Mouse (Mus musculus) right cerebral cortex, postnatal 36 days (tissue): Measurements from ENCODE around the gene Pnkd.
"Not testable (repeated sequence)": the region's sequence is repeated elsewhere in the genome, so short reads cannot be mapped to it uniquely, and the experiment has no call there.

Source experiments
- DNase-seq, 2 experiments: peaks; one replicate each; pipeline ENCODE4 v3.0.0; 2022; ENCODE audit warnings: low spot score in 2 of 2, mixed read lengths in 1 of 2

Gene Pnkd

DNA sequence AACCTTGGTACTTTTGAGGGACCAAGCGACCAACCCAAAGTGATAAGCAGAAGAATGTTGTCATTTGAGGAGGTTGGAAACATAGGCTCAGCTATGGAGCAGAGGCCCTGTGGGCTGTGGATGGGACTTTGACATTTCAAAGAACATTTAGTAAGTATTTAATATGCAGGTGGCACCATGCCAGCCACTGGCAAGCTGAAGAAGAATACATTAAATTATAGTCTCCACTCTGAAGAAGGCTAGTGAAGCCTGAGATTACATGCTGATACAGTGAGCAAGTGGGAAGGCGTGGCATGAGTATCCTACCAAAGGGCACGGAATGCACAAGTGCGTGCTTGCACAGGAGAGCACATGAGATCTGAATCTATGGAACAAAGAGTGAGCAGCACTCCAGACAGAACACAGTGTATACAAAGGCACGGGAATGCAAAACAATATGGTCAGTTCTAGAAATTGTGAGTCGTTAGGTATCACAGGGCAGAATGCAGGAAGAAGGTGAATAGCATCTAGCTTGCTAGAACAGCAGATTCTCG, 45.2 kb downstream of the Pnkd start:
- DNase-seq, result no peak

DNA sequence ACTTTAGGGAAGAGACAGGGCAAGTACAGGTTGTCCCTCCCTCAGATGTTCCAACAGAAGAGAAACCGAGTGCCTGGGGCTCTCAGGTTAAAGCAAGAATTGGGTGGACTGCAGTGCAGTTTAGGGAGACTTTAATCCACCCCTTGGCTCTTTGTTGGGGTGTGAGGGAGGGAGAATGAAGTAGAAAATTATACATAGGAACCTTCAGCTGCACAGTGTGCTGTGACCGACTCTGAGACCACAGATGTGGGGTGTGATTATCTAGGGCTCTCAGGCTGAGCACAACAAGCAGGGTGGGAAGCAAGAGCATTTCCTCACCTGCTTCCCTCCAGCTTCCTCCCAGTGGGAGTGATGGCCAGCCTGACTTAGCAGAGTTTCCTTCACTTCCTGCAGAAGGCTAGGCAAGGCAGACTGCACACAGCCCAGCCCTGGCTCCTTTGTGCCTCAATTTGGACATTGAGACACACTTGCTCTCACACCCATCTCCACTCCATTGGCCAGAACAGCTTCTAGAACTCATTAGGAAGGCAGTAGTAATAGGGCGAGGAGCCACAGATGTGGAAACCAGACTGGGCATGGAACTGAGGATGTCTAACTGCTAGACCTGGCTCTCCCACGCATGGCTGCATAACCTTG, 46.4 kb downstream of the Pnkd start:
- no peak for DNase-seq

DNA sequence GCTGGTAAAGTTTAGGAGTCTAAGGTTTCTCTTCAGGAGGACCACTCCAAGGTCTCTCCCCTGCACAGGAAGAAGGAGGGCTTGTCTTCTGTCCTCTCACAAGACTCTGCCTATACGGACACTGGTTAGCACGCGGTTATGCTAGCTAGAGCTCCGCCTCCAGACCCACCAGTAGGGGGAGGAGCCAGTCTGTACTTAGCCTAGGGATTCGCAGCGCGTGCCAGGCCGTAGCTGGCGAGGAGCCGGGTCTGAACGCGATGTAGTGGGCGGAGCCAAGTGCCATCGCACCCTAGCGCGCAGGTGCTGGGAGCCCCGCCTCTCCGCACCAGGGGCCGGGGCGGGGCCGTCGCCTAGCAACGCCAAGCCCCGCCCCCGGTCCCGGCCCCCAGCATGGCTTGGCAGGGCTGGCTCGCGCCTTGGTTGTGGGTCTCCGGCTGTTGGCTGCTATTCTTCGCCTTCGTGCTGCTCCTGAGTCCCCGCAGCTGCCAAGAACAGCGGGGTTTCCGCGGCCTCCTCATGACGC, 47.6 kb downstream of the Pnkd start:
- peak; percentile 95 to 96 for DNase-seq

DNA sequence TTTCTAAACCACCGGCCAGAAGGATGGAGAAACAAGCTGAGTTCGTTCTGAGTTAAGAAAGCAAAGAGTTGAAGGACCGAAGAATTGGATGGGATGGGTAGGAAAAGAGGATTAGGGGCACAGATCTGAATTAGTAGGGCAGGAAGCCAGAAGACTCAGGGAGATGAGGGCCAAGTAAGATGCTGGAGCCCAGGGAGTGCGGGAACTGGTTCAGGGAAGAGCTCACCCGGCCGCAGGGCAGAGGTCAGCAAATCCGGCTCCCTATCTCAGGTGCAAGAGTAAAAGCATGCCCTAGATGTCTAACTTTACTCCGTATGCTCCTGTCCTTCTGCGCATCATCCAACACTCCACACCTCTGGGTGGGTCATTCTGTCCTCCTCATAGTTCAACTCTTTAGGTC, 48.2 kb downstream of the Pnkd start:
- DNase-seq, result no peak

DNA sequence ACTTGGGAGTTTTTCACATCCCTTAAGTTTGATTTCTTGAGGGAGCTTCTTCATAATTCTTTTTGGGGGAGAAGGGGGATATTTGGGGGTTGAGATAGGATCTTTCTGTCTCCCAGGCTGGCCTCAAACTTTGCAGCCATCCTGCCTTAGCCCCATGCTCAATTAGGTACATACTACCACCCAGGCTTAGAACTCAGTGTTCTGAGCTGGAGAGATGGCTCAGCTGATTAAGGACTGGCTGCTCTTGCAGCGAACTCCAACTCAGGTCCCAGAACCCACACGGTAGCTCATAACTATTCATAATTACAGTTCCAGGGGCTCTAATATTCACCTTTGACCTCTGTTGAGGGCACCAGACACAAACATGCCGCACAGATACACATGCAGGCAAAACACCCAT, 49.9 kb downstream of the Pnkd start:
- no peak for DNase-seq

GRCm38 (mm10) chr1:74335033-74335432, 50.3 kb downstream of the Pnkd start:
- DNase-seq, result no peak

DNA sequence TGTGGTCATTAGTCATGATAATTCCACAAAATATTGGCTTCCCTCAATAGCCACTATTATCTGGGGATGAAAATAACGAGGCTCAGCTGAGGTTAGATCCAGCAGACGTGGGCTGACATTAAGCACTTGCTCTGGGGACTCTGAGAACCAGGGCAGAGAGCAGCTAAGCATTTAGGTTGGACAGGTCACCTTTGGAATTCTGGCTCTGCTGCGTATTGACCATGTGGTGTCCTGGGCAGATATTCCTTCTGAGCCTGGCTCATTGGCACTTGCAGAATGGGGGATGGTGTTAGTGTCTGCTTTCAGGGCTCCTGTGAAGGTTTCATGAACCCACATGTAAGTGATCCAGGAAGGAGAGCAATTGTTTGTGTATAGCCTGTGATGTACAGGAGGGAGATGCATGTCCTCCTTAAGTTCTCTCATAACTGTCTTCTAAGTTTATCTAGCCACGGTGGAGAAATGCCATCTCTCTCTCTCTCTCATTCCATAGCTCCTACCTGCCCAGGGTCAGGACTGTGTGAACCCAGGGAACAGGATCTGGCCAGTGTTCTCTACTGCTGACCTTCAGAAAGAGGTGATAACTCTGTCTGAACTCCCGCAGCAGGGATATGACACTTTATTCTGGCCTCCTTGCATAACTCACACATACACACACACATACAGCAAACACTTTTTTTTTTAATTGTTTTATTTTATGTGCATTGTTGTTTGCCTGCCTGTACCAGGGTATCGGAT, 50.9 kb downstream of the Pnkd start:
- no peak for DNase-seq

DNA sequence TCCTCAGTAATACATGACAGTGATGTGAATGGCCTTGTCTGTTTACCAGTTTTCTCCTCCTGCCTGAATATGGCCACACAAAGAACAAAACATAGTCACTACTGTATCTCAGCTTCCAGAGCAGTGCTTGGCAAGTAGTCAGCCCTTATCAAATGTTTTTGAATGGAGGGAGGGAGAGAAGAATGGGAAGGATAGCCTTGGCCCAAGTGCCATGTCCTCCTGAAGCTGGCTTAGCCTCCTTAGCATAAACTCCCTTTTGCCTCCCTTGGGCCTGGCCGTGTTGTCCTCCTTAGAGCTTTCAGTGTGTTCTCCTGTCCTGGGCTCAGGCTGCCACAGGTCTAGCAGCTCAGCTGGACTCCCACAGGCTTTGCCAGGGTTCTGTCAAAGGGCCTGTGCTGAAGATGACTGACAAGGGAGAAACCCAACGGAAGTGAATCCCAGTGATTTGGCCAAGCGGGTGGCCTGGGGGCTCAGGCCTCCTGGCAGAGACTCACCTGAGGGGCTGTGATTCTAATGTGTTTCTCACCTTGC, 52.6 kb downstream of the Pnkd start:
- no peak for DNase-seq

DNA sequence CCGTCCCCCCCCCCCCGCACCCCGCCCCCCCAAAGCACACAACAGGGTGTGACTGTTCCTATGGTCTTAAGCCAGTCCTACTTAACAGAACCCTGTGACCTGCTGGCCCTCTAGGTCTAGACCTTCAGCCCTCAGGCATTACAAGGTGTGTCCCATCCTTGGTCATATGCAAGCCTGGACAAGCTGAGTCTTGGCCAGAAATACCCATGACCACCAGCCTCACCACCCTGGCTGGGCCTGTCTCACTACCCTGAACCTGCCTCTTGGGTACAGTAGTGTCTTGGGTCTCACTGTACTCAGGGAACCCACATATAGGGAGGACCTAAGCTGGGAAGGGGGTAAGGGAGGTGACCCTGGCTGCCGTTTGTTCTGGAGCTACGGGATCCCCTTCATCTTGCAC, 53.3 kb downstream of the Pnkd start:
- no peak for DNase-seq

DNA sequence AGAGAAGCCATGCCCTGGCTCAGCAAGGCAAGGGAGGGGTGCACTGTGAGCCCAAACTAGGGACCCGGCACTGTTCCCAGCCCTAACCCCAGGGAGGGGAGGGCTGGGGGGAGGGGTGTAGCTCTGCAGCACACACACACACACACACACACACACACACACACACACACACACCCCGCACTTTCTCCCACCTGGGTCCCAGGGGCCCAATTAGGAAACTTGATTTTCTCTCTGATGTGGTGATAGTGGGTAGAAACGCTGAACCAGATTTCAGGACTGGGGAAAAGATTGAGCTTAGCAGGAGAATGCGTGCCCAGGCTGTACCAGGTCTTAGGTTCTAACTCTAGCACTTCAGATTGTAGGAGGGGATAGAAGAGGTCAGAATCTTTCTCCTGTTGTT, 53.9 kb downstream of the Pnkd start:
- DNase-seq, result no peak

DNA sequence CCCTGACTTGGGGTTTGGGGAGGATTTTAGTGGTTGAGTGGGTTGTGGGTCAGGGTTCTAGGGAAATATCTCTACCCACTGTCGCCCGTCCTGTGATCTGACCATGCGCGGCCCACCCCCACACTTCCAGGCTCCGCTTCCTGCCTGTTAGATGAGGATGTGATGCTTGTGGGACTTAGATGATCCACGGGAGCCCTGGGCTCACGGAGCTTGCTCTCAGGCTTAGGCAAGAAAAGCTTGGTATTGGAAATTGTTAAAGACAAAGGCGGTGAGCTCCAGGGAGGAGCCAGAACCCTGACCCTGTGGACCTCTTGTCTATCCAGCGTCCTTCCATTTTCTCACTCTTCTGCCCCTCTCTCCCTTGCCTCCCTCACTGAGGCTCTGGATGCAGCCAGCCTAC, 55.2 kb downstream of the Pnkd start:
- DNase-seq, result no peak

- peak; percentile 40 to 52 for DNase-seq
Measured at GRCm38 (mm10) chr1:74340361-74340764, 55.6 kb downstream of the Pnkd start.

- not testable (repeated sequence) for DNase-seq
Measured at GRCm38 (mm10) chr1:74340992-74341391, 56.3 kb downstream of the Pnkd start.

GRCm38 (mm10) chr1:74341898-74342297, 57.2 kb downstream of the Pnkd start:
- DNase-seq, result no peak

- no peak for DNase-seq
Measured at GRCm38 (mm10) chr1:74342308-74342707, 57.6 kb downstream of the Pnkd start.

- no peak for DNase-seq
Measured at GRCm38 (mm10) chr1:74343161-74343560, 58.4 kb downstream of the Pnkd start.

DNA sequence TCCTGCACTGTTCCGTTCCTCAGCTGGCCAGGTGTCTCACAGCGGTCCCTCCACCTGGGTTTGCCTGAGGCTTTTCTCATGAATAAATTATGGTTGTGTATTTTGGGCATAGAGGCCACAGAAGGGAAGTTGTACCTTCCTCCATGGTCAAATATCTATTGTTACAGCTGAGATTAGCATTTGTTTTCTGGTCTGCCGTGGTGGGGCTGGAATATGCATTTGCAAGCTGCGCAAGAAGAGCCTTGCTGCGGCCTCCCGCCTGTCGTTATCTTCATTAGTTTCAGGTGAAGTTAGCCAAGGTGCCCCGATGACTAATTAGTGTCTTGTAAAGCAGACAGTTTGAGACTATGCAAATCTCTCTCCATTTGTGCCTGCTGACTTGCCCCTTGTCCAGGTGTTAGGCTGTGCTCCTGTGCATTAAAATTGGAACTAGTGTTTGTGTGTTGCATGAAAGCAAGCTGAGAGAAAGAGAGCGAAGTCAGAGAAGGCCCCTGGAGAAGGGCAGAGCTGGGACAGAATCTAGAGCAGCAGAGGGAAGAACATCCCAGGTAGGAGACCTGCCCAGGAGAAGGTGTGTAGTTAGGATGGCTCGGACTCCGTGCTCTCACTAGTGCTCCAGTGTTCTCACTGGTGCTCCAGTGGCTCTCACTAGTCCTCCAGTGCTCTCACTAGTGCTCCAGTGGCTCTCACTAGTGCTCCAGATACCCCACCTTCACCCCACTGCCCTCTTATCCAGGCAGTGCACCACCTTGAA, 59.6 kb downstream of the Pnkd start:
- DNase-seq, result no peak

DNA sequence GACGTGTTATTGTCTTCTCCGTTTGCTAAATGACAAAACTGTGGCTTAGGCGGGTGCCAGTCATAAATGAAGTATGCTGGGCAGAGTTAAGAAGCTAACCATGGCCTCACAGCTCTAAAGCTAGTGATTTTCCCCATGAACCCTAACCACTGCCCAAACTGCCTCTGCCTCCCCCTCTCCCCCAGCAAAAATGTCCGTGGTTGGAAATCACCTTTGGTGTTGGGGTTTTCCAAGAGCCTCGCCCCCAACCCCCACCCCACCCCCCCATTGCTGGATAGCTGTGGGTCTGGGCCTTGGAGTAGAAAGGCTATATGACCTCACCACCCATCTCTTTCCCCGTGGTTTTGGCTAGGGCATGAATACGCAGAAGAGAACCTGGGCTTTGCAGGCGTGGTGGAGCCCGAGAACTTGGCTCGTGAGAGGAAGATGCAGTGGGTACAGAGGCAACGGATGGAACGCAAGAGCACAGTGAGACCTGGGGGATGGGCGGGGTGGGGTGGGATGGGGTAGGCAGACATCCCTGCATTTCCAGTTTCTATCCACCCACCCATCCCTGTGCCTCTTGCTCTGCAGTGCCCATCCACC, 66.5 kb downstream of the Pnkd start:
- no peak for DNase-seq

GRCm38 (mm10) chr1:74352532-74353096, 67.9 kb downstream of the Pnkd start:
- DNase-seq, result no peak

- DNase-seq, result no peak
Measured at GRCm38 (mm10) chr1:74353453-74354229, 68.9 kb downstream of the Pnkd start.

- DNase-seq, result no peak
Measured at GRCm38 (mm10) chr1:74357531-74357930, 72.8 kb downstream of the Pnkd start.
